Mouse (Mus musculus): ENCODE measurements around the gene Zfhx3. TPM values are rescaled to one million over a fixed set of nuclear protein-coding genes. Genes with fewer than 3 reads are reported as not detected.

Zfhx3 gene
- polyA plus RNA-seq, 2 experiments = 0.25 to 0.65 TPM

DNA sequence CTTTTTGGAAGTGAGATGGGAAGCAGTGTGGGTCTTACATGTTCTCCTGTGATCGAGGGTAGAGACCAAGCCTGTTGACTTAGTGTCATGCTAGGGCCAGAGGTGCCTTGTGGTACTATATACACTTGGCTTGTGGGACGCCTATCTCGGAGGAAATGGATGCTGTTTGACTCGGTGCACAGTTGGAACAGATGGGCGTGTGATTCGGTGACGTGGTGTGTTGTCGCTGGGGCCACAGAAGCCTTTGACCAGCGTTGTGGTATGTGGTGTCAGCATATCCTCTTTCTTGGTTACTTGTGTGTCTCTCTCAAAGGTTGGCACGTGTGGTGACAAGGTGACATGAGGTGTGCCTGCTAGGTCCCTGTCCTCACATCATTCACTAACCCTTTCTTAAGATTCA, 795.7 kb downstream of the Zfhx3 start:
- Histone ChIP-seq H3K4me2 (ENCODE audit: low read depth) (no peak overlapping the region), H3K4me3 (ENCODE audit: insufficient read depth in 1 of 2, low read depth in 2 of 2, low read length in 2 of 2) (no peak overlapping the region), H3K4me1 (replicated peaks; ENCODE audit: control insufficient read depth in 2 of 2, insufficient read depth in 2 of 2, low read length in 1 of 2) (peaks cover 0 to 29% of the 10 kb centered on the region in 2 experiments; a peak in 2 of 4 replicates), H3K27me3 (ENCODE audit: control insufficient read depth, insufficient read depth, low read length) (no peaks in the 10 kb centered on the region), H3K27ac (no peak overlapping the region), H3K36me3 (replicated peaks; ENCODE audit: control insufficient read depth, insufficient read depth, low read depth) (no peaks in the 10 kb centered on the region), H3K9ac (replicated peaks) (no peak overlapping the region), H3K9me3 (ENCODE audit: control insufficient read depth, low read length) (no peaks in the 10 kb centered on the region)
- ATAC-seq (ENCODE audit: insufficient read depth) (no peak), DNase-seq (ENCODE audit: low read depth in 3 of 3, low spot score in 3 of 3) (no peak)
- TF ChIP-seq CTCF (IDR thresholded peaks at IDR 0.05; ENCODE audit: low read depth) = no peak
- TF ChIP-seq EP300 (IDR thresholded peaks at IDR 0.05; ENCODE audit: low read depth) = no peak
- WGBS (ENCODE audit: insufficient replicate concordance) = 22% methylated on average over 10 of the region's 10 CpGs

DNA sequence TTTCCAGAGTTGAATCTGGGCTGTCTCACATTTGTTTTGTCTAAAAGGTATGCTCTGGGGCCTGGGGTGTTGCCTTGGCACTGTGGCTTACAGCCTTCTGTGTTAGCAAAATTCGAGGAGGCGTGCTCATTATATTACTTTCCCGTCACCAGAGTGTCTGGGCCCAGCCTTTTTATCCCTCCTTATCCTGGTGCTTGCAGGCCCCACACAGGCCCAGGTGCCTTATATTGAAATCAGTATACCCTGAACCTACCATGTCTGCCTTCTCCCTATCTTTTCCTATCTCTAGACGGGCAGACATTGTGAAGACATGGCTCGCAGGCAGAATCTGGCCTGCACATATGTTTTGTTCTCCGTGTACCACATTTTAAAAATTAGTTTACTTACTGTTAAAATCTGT, 797.1 kb downstream of the Zfhx3 start:
- TF ChIP-seq CTCF (IDR thresholded peaks at IDR 0.05; ENCODE audit: low read depth) (no peak), EP300 (IDR thresholded peaks at IDR 0.05; ENCODE audit: low read depth) (no peak)
- WGBS (ENCODE audit: insufficient replicate concordance) = 26% methylated on average over 6 of the region's 6 CpGs
- Histone ChIP-seq H3K36me3 (replicated peaks; ENCODE audit: control insufficient read depth, insufficient read depth, low read depth) (no peaks in the 10 kb centered on the region), H3K4me2 (ENCODE audit: low read depth) (no peak overlapping the region), H3K27ac (no peak overlapping the region), H3K27me3 (ENCODE audit: control insufficient read depth, insufficient read depth, low read length) (no peaks in the 10 kb centered on the region), H3K9ac (replicated peaks) (no peak overlapping the region), H3K4me1 (replicated peaks; ENCODE audit: control insufficient read depth in 2 of 2, insufficient read depth in 2 of 2, low read length in 1 of 2) (peaks cover 0 to 22% of the 10 kb centered on the region in 2 experiments; a peak in 2 of 4 replicates), H3K9me3 (ENCODE audit: control insufficient read depth, low read length) (no peaks in the 10 kb centered on the region), H3K4me3 (ENCODE audit: insufficient read depth in 1 of 2, low read depth in 2 of 2, low read length in 2 of 2) (no peak overlapping the region)
- ATAC-seq (ENCODE audit: insufficient read depth) (peak; percentile 57), DNase-seq (ENCODE audit: low read depth in 3 of 3, low spot score in 3 of 3) (no peak)

DNA sequence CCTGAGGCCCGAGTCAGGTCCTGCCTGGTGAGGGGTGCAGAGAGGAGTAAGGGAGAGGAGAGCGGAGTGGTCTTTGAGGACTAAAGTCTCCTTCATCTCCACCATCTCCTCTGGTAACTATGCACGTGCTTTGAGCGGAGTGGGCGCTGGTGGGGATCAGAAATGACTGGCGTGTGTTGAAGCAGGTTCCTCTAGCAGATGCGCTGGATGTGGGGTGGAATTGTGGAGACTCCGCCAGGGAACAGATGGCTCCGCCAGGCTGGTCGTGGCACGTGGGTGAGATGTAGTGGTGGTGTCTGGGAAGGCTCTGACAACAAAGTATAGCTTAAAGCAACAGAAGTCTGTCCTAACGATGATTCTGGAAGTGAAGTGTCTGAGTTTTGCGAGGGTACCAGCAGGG, 798.0 kb downstream of the Zfhx3 start:
- H3K27me3 ChIP-seq (ENCODE audit: control insufficient read depth, insufficient read depth, low read length) = no peaks in the 10 kb centered on the region
- no peak for ATAC-seq (ENCODE audit: insufficient read depth)
- H3K27ac ChIP-seq = no peak overlapping the region
- no peak overlapping the region for H3K4me2 ChIP-seq (ENCODE audit: low read depth)
- H3K4me1 ChIP-seq (replicated peaks; ENCODE audit: control insufficient read depth in 2 of 2, insufficient read depth in 2 of 2, low read length in 1 of 2) = peaks cover 0 to 18% of the 10 kb centered on the region in 2 experiments; a peak in 2 of 4 replicates
- no peak for TF ChIP-seq EP300 (IDR thresholded peaks at IDR 0.05; ENCODE audit: low read depth)
- no peak for TF ChIP-seq CTCF (IDR thresholded peaks at IDR 0.05; ENCODE audit: low read depth)
- no peak overlapping the region for H3K4me3 ChIP-seq (ENCODE audit: insufficient read depth in 1 of 2, low read depth in 2 of 2, low read length in 2 of 2)
- H3K36me3 ChIP-seq (replicated peaks; ENCODE audit: control insufficient read depth, insufficient read depth, low read depth) = no peaks in the 10 kb centered on the region
- H3K9ac ChIP-seq (replicated peaks) = no peak overlapping the region
- no peaks in the 10 kb centered on the region for H3K9me3 ChIP-seq (ENCODE audit: control insufficient read depth, low read length)
- no peak for DNase-seq (ENCODE audit: low read depth in 3 of 3, low spot score in 3 of 3)
- 74% methylated on average over 13 of the region's 13 CpGs for WGBS (ENCODE audit: insufficient replicate concordance)

DNA sequence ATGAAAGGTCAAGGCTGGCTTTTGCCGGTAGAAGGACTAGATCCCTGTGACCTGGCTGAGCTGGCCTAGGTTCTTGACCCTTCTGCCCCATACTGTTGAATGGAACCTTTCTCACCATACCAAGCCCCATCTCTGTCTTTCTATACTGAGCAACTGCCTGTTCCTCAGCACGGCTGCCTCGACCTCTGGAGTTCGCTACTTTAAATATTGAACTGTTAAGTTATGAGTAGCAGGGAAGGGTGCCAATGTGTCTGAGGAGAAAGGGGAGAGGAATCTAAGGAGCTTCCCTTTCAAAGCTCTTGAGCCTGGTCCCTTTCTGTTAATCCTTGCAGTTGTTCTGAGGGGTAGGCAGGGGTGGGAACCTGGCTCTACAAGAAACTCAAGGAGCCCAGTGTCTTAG, 799.2 kb downstream of the Zfhx3 start:
- ATAC-seq (ENCODE audit: insufficient read depth) = no peak
- H3K4me2 ChIP-seq (ENCODE audit: low read depth) = no peak overlapping the region
- H3K27me3 ChIP-seq (ENCODE audit: control insufficient read depth, insufficient read depth, low read length) = no peaks in the 10 kb centered on the region
- DNase-seq (ENCODE audit: low read depth in 3 of 3, low spot score in 3 of 3) = no peak
- H3K9me3 ChIP-seq (ENCODE audit: control insufficient read depth, low read length) = no peaks in the 10 kb centered on the region
- H3K9ac ChIP-seq (replicated peaks) = no peak overlapping the region
- peaks cover 0 to 13% of the 10 kb centered on the region in 2 experiments; a peak in 2 of 4 replicates for H3K4me1 ChIP-seq (replicated peaks; ENCODE audit: control insufficient read depth in 2 of 2, insufficient read depth in 2 of 2, low read length in 1 of 2)
- H3K27ac ChIP-seq = no peak overlapping the region
- TF ChIP-seq CTCF (IDR thresholded peaks at IDR 0.05; ENCODE audit: low read depth) (no peak), EP300 (IDR thresholded peaks at IDR 0.05; ENCODE audit: low read depth) (no peak)
- no peaks in the 10 kb centered on the region for H3K36me3 ChIP-seq (replicated peaks; ENCODE audit: control insufficient read depth, insufficient read depth, low read depth)
- WGBS (ENCODE audit: insufficient replicate concordance) = 71% methylated on average over 4 of the region's 4 CpGs
- no peak overlapping the region for H3K4me3 ChIP-seq (ENCODE audit: insufficient read depth in 1 of 2, low read depth in 2 of 2, low read length in 2 of 2)

DNA sequence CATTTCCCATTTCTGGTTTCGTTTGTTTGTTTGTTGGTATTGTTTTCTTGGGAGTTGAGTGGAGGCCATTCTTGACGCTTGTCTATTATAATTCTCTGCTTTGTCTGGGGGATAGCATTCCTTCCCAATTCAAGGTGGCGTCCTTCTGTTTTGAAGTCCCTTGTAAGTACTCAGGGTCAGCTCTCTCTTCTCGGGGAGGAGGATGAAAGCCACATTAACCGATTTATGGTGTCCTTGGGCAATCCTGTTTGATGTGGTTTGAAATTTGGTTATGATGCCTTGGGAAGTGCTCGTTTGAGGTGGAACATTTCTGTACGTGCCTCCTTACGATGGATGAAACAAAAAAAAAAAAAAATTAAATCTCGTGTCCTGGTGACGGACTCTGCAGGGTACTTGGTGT, 800.0 kb downstream of the Zfhx3 start:
- Histone ChIP-seq H3K36me3 (replicated peaks; ENCODE audit: control insufficient read depth, insufficient read depth, low read depth) (no peaks in the 10 kb centered on the region), H3K4me3 (ENCODE audit: insufficient read depth in 1 of 2, low read depth in 2 of 2, low read length in 2 of 2) (no peak overlapping the region)
- WGBS (ENCODE audit: insufficient replicate concordance) = 65% methylated on average over 10 of the region's 10 CpGs

More for the DNA sequence above, 800.0 kb downstream of the Zfhx3 start:
- Histone ChIP-seq H3K27me3 (ENCODE audit: control insufficient read depth, insufficient read depth, low read length) (no peaks in the 10 kb centered on the region), H3K4me1 (replicated peaks; ENCODE audit: control insufficient read depth in 2 of 2, insufficient read depth in 2 of 2, low read length in 1 of 2) (peaks cover 0 to 9% of the 10 kb centered on the region in 2 experiments; a peak in 2 of 4 replicates), H3K9ac (replicated peaks) (no peak overlapping the region), H3K9me3 (ENCODE audit: control insufficient read depth, low read length) (no peaks in the 10 kb centered on the region), H3K27ac (no peak overlapping the region), H3K4me2 (ENCODE audit: low read depth) (no peak overlapping the region)
- no peak for DNase-seq (ENCODE audit: low read depth in 3 of 3, low spot score in 3 of 3)
- no peak for TF ChIP-seq CTCF (IDR thresholded peaks at IDR 0.05; ENCODE audit: low read depth)
- no peak for ATAC-seq (ENCODE audit: insufficient read depth)

Measured in liver, embryonic 14.5 days (tissue).